Mouse (Mus musculus): ENCODE data around the gene Rnf227. TPM values are rescaled to one million over a fixed set of nuclear protein-coding genes. Genes with fewer than 3 reads are reported as not detected.

The Rnf227 gene
- polyA plus RNA-seq, 1 experiment from 2014 or later = 8.0 TPM

DNA sequence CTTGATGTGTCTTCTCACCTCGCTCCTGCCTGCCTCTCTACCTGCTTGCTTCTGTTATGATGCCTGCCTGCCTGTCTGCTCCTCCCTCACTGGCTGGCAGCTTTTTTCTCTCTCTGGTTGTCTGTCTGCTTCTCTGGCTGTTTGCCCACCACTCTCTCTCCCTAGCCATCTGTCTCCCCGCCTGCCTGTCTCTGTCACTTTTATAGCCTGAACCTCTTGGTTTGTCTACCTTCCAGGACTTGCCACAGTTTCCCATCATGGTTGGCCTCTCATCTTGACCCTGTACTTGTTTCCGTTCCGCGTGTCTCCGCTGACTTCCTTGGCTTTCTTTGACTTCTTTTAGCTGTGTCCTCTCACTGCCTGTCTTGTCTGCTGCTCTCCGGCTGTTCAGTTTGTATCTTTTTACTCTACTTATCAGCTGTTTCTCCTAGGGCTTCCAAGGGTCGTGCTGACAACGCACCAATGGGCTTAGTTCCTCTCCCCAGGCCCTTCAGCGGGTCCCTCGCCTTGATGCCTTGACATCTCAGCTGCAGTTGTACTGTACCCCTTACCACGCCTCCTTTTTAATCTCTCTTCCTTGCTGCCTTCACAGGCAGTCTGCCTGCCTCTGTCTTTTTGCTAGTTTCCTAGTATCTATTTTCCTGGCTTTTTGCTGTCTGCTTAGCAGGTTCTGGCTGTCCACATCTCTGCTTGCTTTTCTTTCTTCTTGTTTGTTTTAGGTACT, 32.0 kb downstream of the Rnf227 start:
- WGBS = 36% methylated on average over 12 of the region's 12 CpGs
- Histone ChIP-seq H3K4me2 (ENCODE audit: low read depth, low read length) (no peak overlapping the region; the same call in 1 of the 2 replicates), H3K27me3 (replicated peaks; ENCODE audit: control insufficient read depth, insufficient read depth, low read length) (no peaks in the 10 kb centered on the region), H3K36me3 (ENCODE audit: control insufficient read depth, insufficient read depth, low read length) (no peaks in the 10 kb centered on the region; the same call in 1 of the 2 replicates), H3K9me3 (ENCODE audit: control insufficient read depth, low read length) (no peaks in the 10 kb centered on the region), H3K27ac (ENCODE audit: low read length) (peak overlapping the region; percentile 55), H3K4me1 (ENCODE audit: control insufficient read depth, insufficient read depth, low read length) (peaks cover 33% of the 10 kb centered on the region), H3K4me3 (ENCODE audit: low read length) (no peak overlapping the region), H3K9ac (ENCODE audit: low read depth, low read length) (0 out of 2 replicates have a peak overlapping the region, but pooled peaks have one; percentile 5)
- no peak for ATAC-seq

GRCm38 (mm10) chr11:69372780-69373170, 32.5 kb downstream of the Rnf227 start:
- ATAC-seq = no peak
- Histone ChIP-seq H3K27me3 (replicated peaks; ENCODE audit: control insufficient read depth, insufficient read depth, low read length) (no peaks in the 10 kb centered on the region), H3K9me3 (ENCODE audit: control insufficient read depth, low read length) (no peaks in the 10 kb centered on the region), H3K27ac (ENCODE audit: low read length) (peak overlapping the region; percentile 55; the same call in 1 of the 2 replicates), H3K36me3 (ENCODE audit: control insufficient read depth, insufficient read depth, low read length) (no peaks in the 10 kb centered on the region; the same call in 1 of the 2 replicates), H3K9ac (ENCODE audit: low read depth, low read length) (no peak overlapping the region), H3K4me3 (ENCODE audit: low read length) (no peak overlapping the region), H3K4me2 (ENCODE audit: low read depth, low read length) (no peak overlapping the region), H3K4me1 (ENCODE audit: control insufficient read depth, insufficient read depth, low read length) (peaks cover 35% of the 10 kb centered on the region)
- 59% methylated on average over 3 of the region's 3 CpGs for WGBS

- H3K36me3 ChIP-seq (ENCODE audit: control insufficient read depth, insufficient read depth, low read length) = no peaks in the 10 kb centered on the region; the same call in 1 of the 2 replicates
- no peak overlapping the region for H3K4me3 ChIP-seq (ENCODE audit: low read length)
- no peaks in the 10 kb centered on the region for H3K27me3 ChIP-seq (replicated peaks; ENCODE audit: control insufficient read depth, insufficient read depth, low read length)
- H3K27ac ChIP-seq (ENCODE audit: low read length) = no peak overlapping the region
- peaks cover 32% of the 10 kb centered on the region for H3K4me1 ChIP-seq (ENCODE audit: control insufficient read depth, insufficient read depth, low read length)
- WGBS = 87% methylated on average over 16 of the region's 16 CpGs
- H3K4me2 ChIP-seq (ENCODE audit: low read depth, low read length) = no peak overlapping the region
- no peak for ATAC-seq
- no peak overlapping the region for H3K9ac ChIP-seq (ENCODE audit: low read depth, low read length)
- no peaks in the 10 kb centered on the region for H3K9me3 ChIP-seq (ENCODE audit: control insufficient read depth, low read length)
These were observed 33.1 kb downstream of the Rnf227 start for GRCm38 (mm10) chr11:69373223-69373965.

GRCm38 (mm10) chr11:69375646-69376045, 35.4 kb downstream of the Rnf227 start:
- no peak overlapping the region for H3K27ac ChIP-seq (ENCODE audit: low read length)
- no peak overlapping the region for H3K4me2 ChIP-seq (ENCODE audit: low read depth, low read length)
- H3K9ac ChIP-seq (ENCODE audit: low read depth, low read length) = no peak overlapping the region
- no peaks in the 10 kb centered on the region for H3K9me3 ChIP-seq (ENCODE audit: control insufficient read depth, low read length)
- H3K27me3 ChIP-seq (replicated peaks; ENCODE audit: control insufficient read depth, insufficient read depth, low read length) = no peaks in the 10 kb centered on the region
- no peak overlapping the region for H3K4me3 ChIP-seq (ENCODE audit: low read length)
- no peaks in the 10 kb centered on the region; the same call in 1 of the 2 replicates for H3K36me3 ChIP-seq (ENCODE audit: control insufficient read depth, insufficient read depth, low read length)
- no peak for ATAC-seq
- 86% methylated on average over 4 of the region's 4 CpGs for WGBS
- H3K4me1 ChIP-seq (ENCODE audit: control insufficient read depth, insufficient read depth, low read length) = peaks cover 30% of the 10 kb centered on the region

- peak; percentile 93 for ATAC-seq
- H3K4me3 ChIP-seq (ENCODE audit: low read length) = no peak overlapping the region
- peaks cover 9% of the 10 kb centered on the region for H3K4me1 ChIP-seq (ENCODE audit: control insufficient read depth, insufficient read depth, low read length)
- H3K36me3 ChIP-seq (ENCODE audit: control insufficient read depth, insufficient read depth, low read length) = no peaks in the 10 kb centered on the region; the same call in 1 of the 2 replicates
- no peaks in the 10 kb centered on the region for H3K9me3 ChIP-seq (ENCODE audit: control insufficient read depth, low read length)
- H3K9ac ChIP-seq (ENCODE audit: low read depth, low read length) = no peak overlapping the region; the same call in 1 of the 2 replicates
- H3K4me2 ChIP-seq (ENCODE audit: low read depth, low read length) = no peak overlapping the region
- H3K27ac ChIP-seq (ENCODE audit: low read length) = peak overlapping the region; percentile 38
- no peaks in the 10 kb centered on the region for H3K27me3 ChIP-seq (replicated peaks; ENCODE audit: control insufficient read depth, insufficient read depth, low read length)
- WGBS = 49% methylated on average over 3 of the region's 3 CpGs
These were observed 37.5 kb downstream of the Rnf227 start for GRCm38 (mm10) chr11:69377766-69378165.

- H3K4me2 ChIP-seq (ENCODE audit: low read depth, low read length) = no peak overlapping the region
- no peaks in the 10 kb centered on the region for H3K36me3 ChIP-seq (ENCODE audit: control insufficient read depth, insufficient read depth, low read length)
- H3K9ac ChIP-seq (ENCODE audit: low read depth, low read length) = no peak overlapping the region
- no peak for ATAC-seq
- H3K4me3 ChIP-seq (ENCODE audit: low read length) = no peak overlapping the region
- peaks cover 2% of the 10 kb centered on the region; the same call in 1 of the 2 replicates for H3K4me1 ChIP-seq (ENCODE audit: control insufficient read depth, insufficient read depth, low read length)
- no peak overlapping the region; the same call in 1 of the 2 replicates for H3K27ac ChIP-seq (ENCODE audit: low read length)
- WGBS = 82% methylated on average over 3 of the region's 3 CpGs
- H3K27me3 ChIP-seq (replicated peaks; ENCODE audit: control insufficient read depth, insufficient read depth, low read length) = no peaks in the 10 kb centered on the region
- no peaks in the 10 kb centered on the region for H3K9me3 ChIP-seq (ENCODE audit: control insufficient read depth, low read length)
These were observed 39.3 kb downstream of the Rnf227 start for GRCm38 (mm10) chr11:69379600-69379999.

- WGBS = 82% methylated on average over 6 of the region's 6 CpGs
- no peak overlapping the region for H3K27ac ChIP-seq (ENCODE audit: low read length)
- no peaks in the 10 kb centered on the region for H3K27me3 ChIP-seq (replicated peaks; ENCODE audit: control insufficient read depth, insufficient read depth, low read length)
- H3K9ac ChIP-seq (ENCODE audit: low read depth, low read length) = no peak overlapping the region
- no peak overlapping the region for H3K4me3 ChIP-seq (ENCODE audit: low read length)
- ATAC-seq = no peak
- no peak overlapping the region for H3K4me2 ChIP-seq (ENCODE audit: low read depth, low read length)
- no peaks in the 10 kb centered on the region for H3K9me3 ChIP-seq (ENCODE audit: control insufficient read depth, low read length)
- no peaks in the 10 kb centered on the region for H3K36me3 ChIP-seq (ENCODE audit: control insufficient read depth, insufficient read depth, low read length)
- peaks cover 4% of the 10 kb centered on the region; the same call in 1 of the 2 replicates for H3K4me1 ChIP-seq (ENCODE audit: control insufficient read depth, insufficient read depth, low read length)
These were observed 41.1 kb downstream of the Rnf227 start for GRCm38 (mm10) chr11:69381356-69381755.

DNA sequence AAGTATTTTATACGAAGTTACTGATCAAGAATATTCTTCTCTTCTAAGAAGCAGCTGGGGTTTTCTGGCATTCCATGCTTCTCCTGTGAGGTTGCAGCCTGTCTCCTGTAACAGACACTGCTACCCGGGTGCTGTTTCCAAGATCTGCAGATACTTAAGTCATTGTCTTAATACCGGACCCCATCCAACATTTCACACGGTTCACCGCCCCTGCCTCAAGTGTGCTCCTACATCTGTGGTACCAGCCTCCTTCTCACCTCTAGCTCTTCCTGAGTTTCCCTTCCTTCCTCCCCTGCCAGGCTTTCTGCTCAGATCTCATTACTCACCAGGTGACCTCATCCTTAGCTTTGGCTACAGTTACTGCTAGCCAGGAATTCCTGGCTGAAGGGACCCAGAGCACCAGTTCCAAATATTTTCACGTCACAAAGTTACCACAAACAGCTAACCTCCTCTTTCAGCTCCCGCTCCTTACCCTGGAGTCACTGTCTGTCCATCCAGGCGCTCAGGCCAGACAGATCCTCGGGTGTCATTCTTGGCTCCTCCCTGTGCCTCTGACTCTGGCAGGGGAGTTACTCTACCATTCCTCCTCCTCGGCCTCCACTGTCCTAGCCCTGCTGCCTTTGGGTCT, 42.3 kb downstream of the Rnf227 start:
- 62% methylated on average over 10 of the region's 10 CpGs for WGBS
- H3K4me2 ChIP-seq (ENCODE audit: low read depth, low read length) = no peak overlapping the region
- no peaks in the 10 kb centered on the region for H3K36me3 ChIP-seq (ENCODE audit: control insufficient read depth, insufficient read depth, low read length)
- H3K9me3 ChIP-seq (ENCODE audit: control insufficient read depth, low read length) = no peaks in the 10 kb centered on the region
- H3K9ac ChIP-seq (ENCODE audit: low read depth, low read length) = no peak overlapping the region
- no peak overlapping the region for H3K27ac ChIP-seq (ENCODE audit: low read length)
- no peaks in the 10 kb centered on the region for H3K27me3 ChIP-seq (replicated peaks; ENCODE audit: control insufficient read depth, insufficient read depth, low read length)
- ATAC-seq = no peak
- 0 out of 2 replicates have a peak, but pooled peaks cover 2% of the 10 kb centered on the region for H3K4me1 ChIP-seq (ENCODE audit: control insufficient read depth, insufficient read depth, low read length)
- H3K4me3 ChIP-seq (ENCODE audit: low read length) = no peak overlapping the region

- H3K9me3 ChIP-seq (ENCODE audit: control insufficient read depth, low read length) = no peaks in the 10 kb centered on the region
- H3K27me3 ChIP-seq (replicated peaks; ENCODE audit: control insufficient read depth, insufficient read depth, low read length) = no peaks in the 10 kb centered on the region
- H3K27ac ChIP-seq (ENCODE audit: low read length) = peak overlapping the region; percentile 75
- 0 out of 2 replicates have a peak, but pooled peaks cover 2% of the 10 kb centered on the region for H3K4me1 ChIP-seq (ENCODE audit: control insufficient read depth, insufficient read depth, low read length)
- H3K4me3 ChIP-seq (ENCODE audit: low read length) = no peak overlapping the region
- no peak overlapping the region for H3K9ac ChIP-seq (ENCODE audit: low read depth, low read length)
- no peak overlapping the region for H3K4me2 ChIP-seq (ENCODE audit: low read depth, low read length)
- WGBS = 76% methylated on average over 6 of the region's 6 CpGs
- peak; percentile 73 for ATAC-seq
- no peaks in the 10 kb centered on the region for H3K36me3 ChIP-seq (ENCODE audit: control insufficient read depth, insufficient read depth, low read length)
These were observed 44.7 kb downstream of the Rnf227 start for GRCm38 (mm10) chr11:69384979-69385378.
